Mouse (Mus musculus) spleen, postnatal 14 days (tissue): Measurements from ENCODE around the gene Gm21988.

Source experiments
- DNase-seq, 2 experiments: peaks; one replicate each; pipeline ENCODE4 v3.0.0; 2021 to 2022; ENCODE audit warnings: low spot score in 2 of 2

Gm21988 gene

GRCm38 (mm10) chr11:70239541-70240279 is at the start of gene Gm21988, which contains the start of gene Rnasek:
TSS of gene Gm21988 (minus strand) at chr11:70239830.
TSS of gene Rnasek (minus strand) at chr11:70239842.
- DNase-seq, result peak; percentile 57 to 66

- DNase-seq, result no peak
These were observed 49.6 kb upstream of the Gm21988 start for GRCm38 (mm10) chr11:70289236-70289635.

- no peak for DNase-seq
These were observed 48.5 kb upstream of the Gm21988 start for GRCm38 (mm10) chr11:70288102-70288501.

- no peak for DNase-seq
These were observed 46.1 kb upstream of the Gm21988 start for GRCm38 (mm10) chr11:70285686-70286085.

DNA sequence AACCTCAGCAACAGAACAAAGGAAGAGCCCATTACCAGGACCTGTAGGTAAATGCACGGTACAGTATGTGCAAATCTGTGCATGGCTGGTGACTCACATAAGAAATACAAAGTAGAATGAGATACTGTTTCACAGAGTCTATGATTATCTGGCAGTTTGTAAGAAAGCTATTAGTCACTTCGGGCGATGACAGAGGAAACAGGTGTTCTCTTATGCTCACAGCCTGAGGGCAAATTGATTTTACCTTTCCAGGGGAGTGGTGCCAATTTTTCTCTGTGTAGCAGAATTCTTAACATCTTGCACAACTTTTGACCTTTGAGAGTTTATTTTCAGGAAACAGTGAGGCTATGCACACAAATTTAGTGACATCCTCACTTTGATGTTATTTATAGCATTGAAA is 45.1 kb upstream of the Gm21988 start:
- no peak for DNase-seq

DNA sequence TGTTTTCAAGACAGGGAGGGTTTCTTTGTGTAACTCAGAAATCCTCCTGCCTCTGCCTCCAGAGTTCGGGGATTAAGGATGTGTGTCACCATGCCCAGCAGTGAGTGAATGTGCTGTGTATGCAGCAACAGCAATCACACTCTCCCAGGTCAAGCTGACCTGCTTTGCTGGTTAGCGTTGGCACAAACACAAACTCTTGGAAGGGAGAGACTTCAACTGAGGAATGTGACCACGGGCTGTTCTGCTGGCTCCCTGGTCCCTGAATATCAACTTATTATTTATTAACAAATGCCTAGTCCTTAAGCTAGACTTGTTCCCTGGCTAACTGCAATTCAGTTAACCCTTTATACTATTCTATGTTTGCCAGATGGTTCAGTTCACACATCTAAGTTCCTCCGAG is 44.0 kb upstream of the Gm21988 start:
- DNase-seq, result no peak

DNA sequence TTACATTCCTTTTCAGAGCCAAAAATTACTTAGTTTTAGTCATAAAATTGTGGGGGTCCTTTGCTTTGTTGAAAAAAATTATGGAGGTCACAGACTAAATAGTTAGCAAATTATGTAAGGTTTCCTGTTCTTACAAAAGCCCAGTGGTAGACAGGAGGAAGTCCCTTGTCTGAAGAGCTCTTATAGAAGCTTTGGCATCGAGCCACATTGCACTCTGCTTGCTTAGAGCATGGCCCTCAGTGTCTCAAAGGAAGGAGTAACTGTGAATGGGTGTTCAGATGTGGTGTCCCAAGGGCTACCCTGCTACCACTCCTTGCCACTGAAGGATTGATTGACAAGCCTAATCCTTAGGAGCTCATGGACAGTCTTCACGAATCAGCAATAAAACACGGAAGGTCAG is 40.8 kb upstream of the Gm21988 start:
- no peak for DNase-seq

- no peak for DNase-seq
These were observed 39.3 kb upstream of the Gm21988 start for GRCm38 (mm10) chr11:70278961-70279360.

DNA sequence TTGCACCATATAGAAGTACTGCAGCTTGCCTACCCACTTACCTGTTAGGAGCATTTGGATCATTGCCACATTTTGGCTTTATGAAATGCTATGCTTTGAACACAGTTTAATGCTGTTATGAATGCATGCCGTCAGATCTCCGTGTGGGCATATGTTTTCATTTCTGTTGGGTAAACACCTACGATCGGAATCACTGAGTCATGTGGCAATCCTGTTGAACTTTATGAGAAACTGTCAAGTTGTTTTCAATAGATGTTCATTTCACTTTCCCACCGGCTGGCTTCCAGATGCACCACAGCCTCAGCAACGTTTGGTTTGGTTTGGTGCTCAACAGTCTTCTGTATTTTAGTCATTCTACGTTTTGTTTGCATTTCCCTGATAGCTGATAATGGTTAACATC is 32.0 kb upstream of the Gm21988 start:
- no peak for DNase-seq

- no peak for DNase-seq
These were observed 26.8 kb upstream of the Gm21988 start for GRCm38 (mm10) chr11:70266405-70266804.

DNA sequence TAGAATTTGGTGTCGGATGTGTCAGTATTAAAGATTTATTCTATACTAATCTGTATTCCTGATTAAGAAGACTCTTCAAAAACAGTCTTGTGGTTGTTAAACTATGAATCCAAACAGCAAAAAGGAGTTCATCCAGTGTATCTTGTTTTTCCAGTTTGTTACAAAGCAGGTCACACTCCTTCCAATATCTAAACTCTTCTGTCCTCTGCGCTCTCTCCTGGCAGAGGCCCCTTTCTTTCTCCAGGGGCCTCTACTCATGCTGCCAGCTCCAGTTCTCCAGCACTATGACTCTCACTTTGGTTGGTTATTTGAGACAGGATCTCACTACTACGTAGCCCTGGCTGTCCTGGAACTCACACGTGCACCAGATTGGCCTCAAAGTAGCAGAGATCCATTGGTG is 26.2 kb upstream of the Gm21988 start:
- no peak for DNase-seq

- DNase-seq, result no peak
These were observed 25.6 kb upstream of the Gm21988 start for GRCm38 (mm10) chr11:70265252-70265651.

DNA sequence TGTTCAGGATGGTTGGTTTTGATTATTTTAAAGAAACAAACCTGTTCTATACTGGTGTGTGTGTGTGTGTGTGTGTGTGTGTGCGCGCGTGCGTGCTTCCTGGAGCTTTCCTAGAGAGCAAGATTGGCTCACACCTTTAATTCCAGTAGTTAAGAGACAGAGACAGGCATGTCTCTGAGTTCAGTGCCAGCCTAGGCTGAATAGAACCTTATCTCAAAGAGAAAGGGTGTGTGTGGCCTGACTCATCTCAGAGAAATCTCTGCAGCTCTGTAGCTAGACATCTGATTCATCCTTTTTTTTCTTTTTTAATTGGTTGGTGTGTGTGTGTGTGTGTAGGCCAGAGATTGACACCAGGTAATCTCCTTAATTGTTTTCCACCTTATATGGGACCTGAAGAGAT is 19.4 kb upstream of the Gm21988 start:
- DNase-seq, result no peak

DNA sequence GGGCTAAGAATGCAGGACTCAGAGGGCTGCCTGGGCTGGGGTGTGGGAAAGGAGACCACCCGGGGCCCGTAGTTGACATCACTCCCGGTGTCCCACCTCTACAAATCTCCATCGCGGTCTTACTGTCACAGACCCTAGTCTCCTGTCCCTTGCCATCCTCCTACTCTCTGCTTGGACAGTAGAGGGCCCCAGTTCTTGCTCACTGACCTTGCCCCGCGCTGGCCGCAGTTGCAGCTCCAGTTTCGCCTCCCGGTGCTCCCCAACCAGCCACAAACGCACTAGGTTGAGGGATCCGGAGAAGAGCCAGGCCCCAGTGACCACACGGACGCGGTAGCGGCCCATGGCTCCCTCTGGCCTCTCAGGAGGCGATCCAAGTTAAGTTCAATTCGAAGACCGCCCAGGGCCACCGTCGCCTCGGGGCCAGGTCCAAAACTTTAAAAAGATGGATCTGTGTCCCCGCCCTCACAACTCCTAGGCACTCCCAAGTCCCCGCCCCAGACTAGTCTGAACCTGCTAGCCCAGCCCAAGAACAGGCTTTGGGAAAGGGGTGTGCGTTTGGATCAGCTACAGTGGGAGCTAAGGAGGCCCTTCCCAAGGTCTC is 15.4 kb upstream of the Gm21988 start, which contains the start of gene Alox12:
Alox12 (minus strand) TSS at position 423 of the 601 bp plus-strand sequence.
- DNase-seq, result no peak

DNA sequence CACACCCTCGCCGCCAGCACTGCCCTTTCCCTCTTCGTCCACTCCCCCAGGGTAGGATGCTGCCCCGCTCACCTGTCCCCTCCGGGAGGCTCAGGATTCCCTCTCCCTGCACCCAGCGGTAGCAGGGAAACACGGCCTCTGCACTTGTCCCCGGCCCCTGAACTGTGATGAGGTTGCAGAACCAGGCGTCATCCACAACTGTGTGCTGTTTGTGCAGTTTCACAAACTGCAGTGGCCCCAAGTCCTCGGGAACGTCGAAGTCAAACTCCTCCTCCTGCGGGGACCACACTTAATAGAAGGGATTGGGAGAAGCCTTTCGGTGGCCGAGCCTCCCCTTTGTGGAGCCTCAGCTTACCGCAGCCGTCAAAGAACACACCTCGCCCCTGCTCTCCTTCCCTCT is 14.7 kb upstream of the Gm21988 start:
- DNase-seq, result no peak

DNA sequence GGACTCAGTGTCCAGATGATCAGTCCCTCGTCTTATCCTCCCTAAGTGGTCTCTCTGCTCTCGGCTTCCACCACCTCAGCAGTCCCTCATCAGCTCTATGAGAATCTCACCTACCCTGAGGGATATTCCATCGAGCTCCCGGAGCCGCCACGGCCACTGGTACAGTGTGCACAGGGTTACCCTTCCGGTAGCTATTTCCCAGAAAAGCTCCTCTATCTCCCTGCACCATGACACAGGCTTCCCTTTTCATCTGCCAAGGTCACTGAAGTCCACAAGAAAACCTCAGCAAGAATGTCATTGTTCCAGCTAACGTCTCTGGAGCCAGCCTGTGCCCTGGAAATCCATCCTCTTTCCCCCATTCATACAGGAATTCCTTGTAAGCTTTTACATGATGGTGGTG is 12.2 kb upstream of the Gm21988 start:
- no peak for DNase-seq

- no peak for DNase-seq
These were observed 10.5 kb upstream of the Gm21988 start for GRCm38 (mm10) chr11:70250150-70250549.

- peak in 1 of 2 experiments; percentile 69 for DNase-seq
These were observed 7.7 kb upstream of the Gm21988 start for GRCm38 (mm10) chr11:70247136-70247845.

DNA sequence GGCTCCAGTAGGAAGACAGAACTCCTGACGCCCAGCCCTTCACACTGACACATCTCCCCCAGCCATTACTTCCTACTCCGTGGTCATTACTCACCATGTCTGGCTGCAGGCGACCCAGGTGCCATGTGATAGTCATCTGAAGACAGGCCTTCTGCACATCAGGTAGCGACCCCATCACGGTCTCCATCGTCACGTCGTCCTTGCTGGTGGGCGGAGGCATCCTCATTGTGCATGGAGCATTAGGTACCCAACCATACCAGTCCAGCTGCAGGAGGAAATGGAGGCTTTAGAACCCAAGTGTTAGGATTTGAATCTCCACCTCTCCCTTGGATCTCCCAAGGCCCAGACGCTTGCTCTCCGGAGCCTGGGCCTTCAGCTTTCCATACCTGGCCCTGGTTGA is 3.0 kb upstream of the Gm21988 start:
- DNase-seq, result no peak

GRCm38 (mm10) chr11:70238591-70239440 is 814 bp downstream of the Gm21988 start:
- DNase-seq, result no peak

GRCm38 (mm10) chr11:70237457-70238167 is 2.0 kb downstream of the Gm21988 start, which contains the start of gene 0610010K14Rik:
TSS of gene 0610010K14Rik (minus strand) at chr11:70237914.
- peak; percentile 96 to 98 for DNase-seq
